Mouse (Mus musculus) small intestine, adult 2 months (tissue): ENCODE measurements at regions not wholly inside any gene's neighbourhood (a gene's known extent, or its start where the extent isn't known, plus 50 kb on each side); places are given as distances from the start of the nearest gene placed in this dataset.

Experiments
- CTCF ChIP-seq: fragments of 200-500 bp; IDR thresholded peaks from 2 replicates; pipeline ENCODE4 v1.5.1; 2012; ENCODE audit warnings: low read depth, mild to moderate bottlenecking, control low read depth, inconsistent platforms, low read length, moderate library complexity, mixed read lengths; ENCODE audit not compliant: insufficient replicate concordance, insufficient read length; ENCODE audit errors: extremely low read depth
- POLR2A ChIP-seq: fragments of 200-500 bp; IDR thresholded peaks from 2 replicates; pipeline ENCODE4 v1.6.1; 2012; ENCODE audit warnings: low read depth, mild to moderate bottlenecking, control low read depth, inconsistent platforms, low read length, moderate library complexity

DNA sequence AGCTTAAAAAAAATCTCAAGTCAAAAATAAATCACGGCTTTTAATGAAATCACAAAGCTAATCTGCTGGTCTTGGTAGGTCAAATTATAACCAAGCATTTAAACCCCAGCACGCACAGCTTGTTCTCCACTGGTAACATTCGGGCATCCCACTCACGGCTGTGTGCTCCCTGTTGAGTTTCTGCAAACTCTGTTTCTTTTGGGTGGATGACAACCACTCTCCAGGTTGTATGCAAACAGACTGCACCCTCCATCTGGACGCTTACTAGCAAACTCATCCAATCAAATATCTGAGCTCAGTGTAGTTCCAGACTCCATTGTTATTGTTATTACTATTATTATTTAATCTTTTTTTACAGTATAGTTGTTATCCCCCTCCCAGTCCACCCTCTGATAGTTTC, 213.9 kb downstream of the Fam173b start:
- TF ChIP-seq POLR2A (no peak), CTCF (no peak)
